Mouse (Mus musculus): ENCODE results near the gene Rgs6. TPM values are rescaled to one million over a fixed set of nuclear protein-coding genes. Genes with fewer than 3 reads are reported as not detected.

Rgs6 gene
- polyA plus RNA-seq, 1 experiment: 0.14 TPM

- no peak for TF ChIP-seq POLR2A (IDR thresholded peaks at IDR 0.05; ENCODE audit: low read depth, low read length)
- no peak for TF ChIP-seq CTCF (IDR thresholded peaks at IDR 0.05; ENCODE audit: extremely low read depth, insufficient read depth, insufficient read length, insufficient replicate concordance)
- Histone ChIP-seq H3K27ac (ENCODE audit: insufficient read depth, low read length) (no peak overlapping the region), H3K36me3 (ENCODE audit: control insufficient read depth, insufficient read depth, low read length) (no peaks in the 10 kb centered on the region), H3K27me3 (ENCODE audit: control insufficient read depth, insufficient read depth, low read length) (no peaks in the 10 kb centered on the region), H3K4me3 (ENCODE audit: extremely low read depth, insufficient read depth, insufficient read length) (no peak overlapping the region), H3K4me1 (ENCODE audit: control insufficient read depth, insufficient read depth, insufficient read length) (no peaks in the 10 kb centered on the region)
- WGBS: 92% methylated on average over 4 of the region's 4 CpGs
- DNase-seq (ENCODE audit: low read depth in 1 of 2, low spot score in 2 of 2): no peak
These were observed 326.0 kb downstream of the Rgs6 start for GRCm38 (mm10) chr12:82914127-82914526.

GRCm38 (mm10) chr12:82920146-82920545 lies 332.1 kb downstream of the Rgs6 start:
- Histone ChIP-seq H3K27me3 (ENCODE audit: control insufficient read depth, insufficient read depth, low read length) (no peaks in the 10 kb centered on the region), H3K4me3 (ENCODE audit: extremely low read depth, insufficient read depth, insufficient read length) (no peak overlapping the region), H3K27ac (ENCODE audit: insufficient read depth, low read length) (no peak overlapping the region), H3K4me1 (ENCODE audit: control insufficient read depth, insufficient read depth, insufficient read length) (no peaks in the 10 kb centered on the region), H3K36me3 (ENCODE audit: control insufficient read depth, insufficient read depth, low read length) (no peaks in the 10 kb centered on the region)
- no peak for DNase-seq (ENCODE audit: low read depth in 1 of 2, low spot score in 2 of 2)
- TF ChIP-seq CTCF (IDR thresholded peaks at IDR 0.05; ENCODE audit: extremely low read depth, insufficient read depth, insufficient read length, insufficient replicate concordance) (no peak), POLR2A (IDR thresholded peaks at IDR 0.05; ENCODE audit: low read depth, low read length) (no peak)
- 91% methylated on average over 2 of the region's 2 CpGs for WGBS

- DNase-seq (ENCODE audit: low read depth in 1 of 2, low spot score in 2 of 2): no peak
- WGBS: 92% methylated on average over 20 of the region's 20 CpGs
- no peak for TF ChIP-seq CTCF (IDR thresholded peaks at IDR 0.05; ENCODE audit: extremely low read depth, insufficient read depth, insufficient read length, insufficient replicate concordance)
- TF ChIP-seq POLR2A (IDR thresholded peaks at IDR 0.05; ENCODE audit: low read depth, low read length): no peak
- Histone ChIP-seq H3K27me3 (ENCODE audit: control insufficient read depth, insufficient read depth, low read length) (no peaks in the 10 kb centered on the region), H3K4me1 (ENCODE audit: control insufficient read depth, insufficient read depth, insufficient read length) (no peaks in the 10 kb centered on the region), H3K4me3 (ENCODE audit: extremely low read depth, insufficient read depth, insufficient read length) (no peak overlapping the region), H3K27ac (ENCODE audit: insufficient read depth, low read length) (no peak overlapping the region), H3K36me3 (ENCODE audit: control insufficient read depth, insufficient read depth, low read length) (no peaks in the 10 kb centered on the region)
These were observed 333.4 kb downstream of the Rgs6 start for GRCm38 (mm10) chr12:82921287-82922015.

- Histone ChIP-seq H3K4me3 (ENCODE audit: extremely low read depth, insufficient read depth, insufficient read length) (no peak overlapping the region), H3K27ac (ENCODE audit: insufficient read depth, low read length) (no peak overlapping the region), H3K36me3 (ENCODE audit: control insufficient read depth, insufficient read depth, low read length) (no peaks in the 10 kb centered on the region), H3K27me3 (ENCODE audit: control insufficient read depth, insufficient read depth, low read length) (no peaks in the 10 kb centered on the region), H3K4me1 (ENCODE audit: control insufficient read depth, insufficient read depth, insufficient read length) (no peaks in the 10 kb centered on the region)
- 86% methylated on average over 4 of the region's 4 CpGs for WGBS
- TF ChIP-seq CTCF (IDR thresholded peaks at IDR 0.05; ENCODE audit: extremely low read depth, insufficient read depth, insufficient read length, insufficient replicate concordance): no peak
- no peak for TF ChIP-seq POLR2A (IDR thresholded peaks at IDR 0.05; ENCODE audit: low read depth, low read length)
- DNase-seq (ENCODE audit: low read depth in 1 of 2, low spot score in 2 of 2): no peak
These were observed 334.9 kb downstream of the Rgs6 start for GRCm38 (mm10) chr12:82922856-82923506.

- no peaks in the 10 kb centered on the region for H3K27me3 ChIP-seq (ENCODE audit: control insufficient read depth, insufficient read depth, low read length)
- no peak overlapping the region for H3K4me3 ChIP-seq (ENCODE audit: extremely low read depth, insufficient read depth, insufficient read length)
- 87% methylated on average over 14 of the region's 14 CpGs for WGBS
- H3K36me3 ChIP-seq (ENCODE audit: control insufficient read depth, insufficient read depth, low read length): no peaks in the 10 kb centered on the region
- H3K4me1 ChIP-seq (ENCODE audit: control insufficient read depth, insufficient read depth, insufficient read length): no peaks in the 10 kb centered on the region
- H3K27ac ChIP-seq (ENCODE audit: insufficient read depth, low read length): no peak overlapping the region
- no peak for DNase-seq (ENCODE audit: low read depth in 1 of 2, low spot score in 2 of 2)
- TF ChIP-seq POLR2A (IDR thresholded peaks at IDR 0.05; ENCODE audit: low read depth, low read length) (no peak), CTCF (IDR thresholded peaks at IDR 0.05; ENCODE audit: extremely low read depth, insufficient read depth, insufficient read length, insufficient replicate concordance) (no peak)
These were observed 344.8 kb downstream of the Rgs6 start for GRCm38 (mm10) chr12:82932706-82933461.

GRCm38 (mm10) chr12:82935121-82935762 lies 347.1 kb downstream of the Rgs6 start:
- 85% methylated on average over 6 of the region's 6 CpGs for WGBS
- Histone ChIP-seq H3K27me3 (ENCODE audit: control insufficient read depth, insufficient read depth, low read length) (no peaks in the 10 kb centered on the region), H3K4me1 (ENCODE audit: control insufficient read depth, insufficient read depth, insufficient read length) (no peaks in the 10 kb centered on the region), H3K4me3 (ENCODE audit: extremely low read depth, insufficient read depth, insufficient read length) (no peak overlapping the region), H3K27ac (ENCODE audit: insufficient read depth, low read length) (no peak overlapping the region), H3K36me3 (ENCODE audit: control insufficient read depth, insufficient read depth, low read length) (no peaks in the 10 kb centered on the region)
- DNase-seq (ENCODE audit: low read depth in 1 of 2, low spot score in 2 of 2): no peak
- TF ChIP-seq POLR2A (IDR thresholded peaks at IDR 0.05; ENCODE audit: low read depth, low read length): no peak
- no peak for TF ChIP-seq CTCF (IDR thresholded peaks at IDR 0.05; ENCODE audit: extremely low read depth, insufficient read depth, insufficient read length, insufficient replicate concordance)

All from spleen, adult 2 months (tissue).